In genomic region chr2:38535051-38535450, GRCm38 (mm10) we compare ENCODE assay signal across 11 mouse cellular contexts. TPM values are rescaled to one million over a fixed set of nuclear protein-coding genes. Genes with fewer than 3 reads are reported as not detected.
A peak's percentile ranks its signal among the peaks of the same experiment; 100 is the strongest.
DNase-seq lines count a peak whose midpoint lies in the region; ATAC-seq and TF ChIP-seq lines count a peak whose summit lies in the region.
"Had no signal": no experiment of that assay in that cellular context is flagged by ENCODE, and none has a peak within 500 bp of the region (broad histone marks: within the 10 kb centered on the region; RNA-seq: fewer than 3 reads in every experiment).

No protein-coding gene starts in this region.

- H3K27me3 ChIP-seq in kidney, adult 2 months (replicated peaks; ENCODE audit: control insufficient read depth, insufficient read depth, low read length) = no peaks in the 10 kb centered on the region
- H3K27me3 ChIP-seq in kidney, embryonic 14.5 days (ENCODE audit: control insufficient read depth, insufficient read depth, low read length) = no peaks in the 10 kb centered on the region
- H3K27me3 ChIP-seq in neural tube, embryonic 13.5 days = no peaks in the 10 kb centered on the region
- no peaks in the 10 kb centered on the region for H3K27me3 ChIP-seq in intestine, postnatal 0 days (replicated peaks; ENCODE audit: control insufficient read depth, insufficient read depth, low read length)

- no peak for TF ChIP-seq CTCF in kidney, adult 2 months (conservative IDR thresholded peaks at IDR 0.05; ENCODE audit: insufficient read depth, insufficient read length, low read depth, low read length)
- TF ChIP-seq CTCF in intestine, postnatal 0 days (IDR thresholded peaks at IDR 0.05; ENCODE audit: low read depth) = no peak

- H3K4me1 ChIP-seq in kidney, adult 2 months (ENCODE audit: control insufficient read depth, insufficient read depth, low read length) = peaks cover 10% of the 10 kb centered on the region; the same call in 1 of the 2 replicates
- peaks cover 35% of the 10 kb centered on the region for H3K4me1 ChIP-seq in kidney, embryonic 14.5 days (ENCODE audit: control insufficient read depth, insufficient read depth, low read length)
- H3K4me1 ChIP-seq in neural tube, embryonic 13.5 days (replicated peaks) = peaks cover 88% of the 10 kb centered on the region
- peaks cover 36% of the 10 kb centered on the region for H3K4me1 ChIP-seq in intestine, postnatal 0 days (replicated peaks; ENCODE audit: control insufficient read depth, insufficient read depth, low read length)

- no peak overlapping the region for H3K4me3 ChIP-seq in kidney, adult 2 months (ENCODE audit: insufficient read depth, low read depth, low read length)
- H3K4me3 ChIP-seq in kidney, embryonic 14.5 days (ENCODE audit: low read length) = no peak overlapping the region
- H3K4me3 ChIP-seq in neural tube, embryonic 13.5 days = no peak overlapping the region
- no peak overlapping the region for H3K4me3 ChIP-seq in intestine, postnatal 0 days (ENCODE audit: low read depth, low read length)
- H3K4me3 ChIP-seq: layer of hippocampus, adult 2 months; midbrain, embryonic 12.5 days had no signal

- H3K9ac ChIP-seq in kidney, embryonic 14.5 days (ENCODE audit: low read depth, low read length) = no peak overlapping the region
- no peak overlapping the region for H3K9ac ChIP-seq in neural tube, embryonic 13.5 days
- H3K9ac ChIP-seq in intestine, postnatal 0 days (ENCODE audit: low read depth, low read length) = no peak overlapping the region
- H3K9ac ChIP-seq: midbrain, embryonic 12.5 days had no signal

- H3K9me3 ChIP-seq in kidney, embryonic 14.5 days (ENCODE audit: control insufficient read depth, low read length) = no peaks in the 10 kb centered on the region
- no peaks in the 10 kb centered on the region for H3K9me3 ChIP-seq in neural tube, embryonic 13.5 days
- H3K9me3 ChIP-seq in intestine, postnatal 0 days (ENCODE audit: control insufficient read depth) = no peaks in the 10 kb centered on the region
- H3K9me3 ChIP-seq: midbrain, embryonic 12.5 days had no signal

- 67% methylated on average over 8 of the region's 8 CpGs for WGBS in kidney, adult 2 months
- 71% methylated on average over 8 of the region's 8 CpGs for WGBS in kidney, embryonic 14.5 days
- 47% methylated on average over 8 of the region's 8 CpGs for WGBS in neural tube, embryonic 13.5 days
- 75% methylated on average over 8 of the region's 8 CpGs for WGBS in intestine, postnatal 0 days

- TF ChIP-seq POLR2A in kidney, adult 2 months (IDR thresholded peaks at IDR 0.05; ENCODE audit: low read depth, low read length) = no peak

- ATAC-seq in kidney, embryonic 14.5 days (ENCODE audit: low FRiP score, low TSS enrichment) = no peak
- ATAC-seq in neural tube, embryonic 13.5 days (ENCODE audit: low read depth) = no peak
- ATAC-seq in intestine, postnatal 0 days = no peak

- peak; percentile 45 for DNase-seq in kidney, adult 2 months
- no peak for DNase-seq in neural tube, embryonic 10.5 days (ENCODE audit: extremely low spot score, low spot score)
- DNase-seq in retina, postnatal 1 day = no peak
- no peak for DNase-seq in adrenal gland, adult (ENCODE audit: inconsistent age in 2 of 2, low spot score in 1 of 2)
- DNase-seq: cerebellum, adult 2 months; spleen, adult 18-20 months had no signal

- no peak overlapping the region for H3K27ac ChIP-seq in kidney, adult 2 months (ENCODE audit: insufficient read depth, low read depth, low read length)
- H3K27ac ChIP-seq in kidney, embryonic 14.5 days (ENCODE audit: low read depth, low read length) = no peak overlapping the region
- peak overlapping the region; percentile 4; the same call in 1 of the 2 replicates for H3K27ac ChIP-seq in neural tube, embryonic 13.5 days (replicated peaks)
- H3K27ac ChIP-seq in intestine, postnatal 0 days (ENCODE audit: low read depth, low read length) = peak overlapping the region; percentile 87; the same call in 1 of the 2 replicates
- H3K27ac ChIP-seq: midbrain, embryonic 12.5 days had no signal

- no peak overlapping the region for H3K4me2 ChIP-seq in kidney, embryonic 14.5 days (replicated peaks; ENCODE audit: low read depth, low read length)
- H3K4me2 ChIP-seq in neural tube, embryonic 13.5 days = no peak overlapping the region
- H3K4me2 ChIP-seq in intestine, postnatal 0 days (replicated peaks; ENCODE audit: low read depth) = no peak overlapping the region
- H3K4me2 ChIP-seq: midbrain, embryonic 12.5 days had no signal

- no peaks in the 10 kb centered on the region for H3K36me3 ChIP-seq in kidney, adult 2 months (ENCODE audit: control insufficient read depth, insufficient read depth, low read length)
- no peaks in the 10 kb centered on the region for H3K36me3 ChIP-seq in kidney, embryonic 14.5 days (ENCODE audit: control insufficient read depth, insufficient read depth, low read length)
- H3K36me3 ChIP-seq in neural tube, embryonic 13.5 days = no peaks in the 10 kb centered on the region
- no peaks in the 10 kb centered on the region for H3K36me3 ChIP-seq in intestine, postnatal 0 days (ENCODE audit: control insufficient read depth, insufficient read depth)
- H3K36me3 ChIP-seq: midbrain, embryonic 12.5 days had no signal

RNA-seq across cellular contexts. Expression of gene Nek6, which starts 23.6 kb away (rescaled TPM):
- 15.0 and 18.6 TPM in 2 replicates for polyA plus RNA-seq in kidney, adult 2 months (2012; rRNA removed)
- polyA plus RNA-seq in kidney, embryonic 14.5 days (2014; fragmentation: Nextera tagmentation; extraction: Ambion mirVana) = 56.9 and 75.9 TPM in 2 replicates
- polyA plus RNA-seq in neural tube, embryonic 13.5 days (2015; fragmentation: Nextera tagmentation; extraction: Ambion mirVana) = 58.8 and 60.5 TPM in 2 replicates
- polyA plus RNA-seq in intestine, postnatal 0 days (2015; fragmentation: Nextera tagmentation; extraction: Ambion mirVana) = 70.9 and 84.5 TPM in 2 replicates

Comparison
In these comparisons a context has a peak if more than half of its experiments do, and no peak if none do; other contexts are left out.
1. H3K27ac ChIP-seq: peak in neural tube, embryonic 13.5 days (single experiment) and intestine, postnatal 0 days (single experiment); none in kidney, adult 2 months (single experiment) and kidney, embryonic 14.5 days (single experiment).